Mouse (Mus musculus): ENCODE data around the gene Vmn1r117. TPM values are rescaled to one million over a fixed set of nuclear protein-coding genes. Genes with fewer than 3 reads are reported as not detected.

Vmn1r117 gene
- not detected in 2 replicates for polyA plus RNA-seq (2012; rRNA removed)

GRCm38 (mm10) chr7:20884021-20884420, at the start of gene Vmn1r117:
Gene Vmn1r117 (minus strand): TSS chr7:20884121.

GRCm38 (mm10) chr7:20912247-20912646, 28.3 kb upstream of the Vmn1r117 start, which contains the start of gene Vmn1r118:
Gene Vmn1r118 (minus strand): TSS chr7:20912347.

GRCm38 (mm10) chr7:20871956-20872355, 12.0 kb downstream of the Vmn1r117 start, which contains the start of gene Vmn1r116:
Gene Vmn1r116 (plus strand): TSS chr7:20872256.

GRCm38 (mm10) chr7:20844885-20845284, 39.0 kb downstream of the Vmn1r117 start, which contains the start of gene Vmn1r115:
Gene Vmn1r115 (minus strand): TSS chr7:20844985.

Other genes starting within 250 kb of the Vmn1r117 start
- not detected in 2 replicates for gene Vmn1r107, start 215.2 kb downstream of the Vmn1r117 start, polyA plus RNA-seq (2012; rRNA removed)
- gene Vmn1r111, start 180.9 kb downstream of the Vmn1r117 start, polyA plus RNA-seq (2012; rRNA removed): not detected in 2 replicates
- gene Gm10668, start 153.5 kb downstream of the Vmn1r117 start, polyA plus RNA-seq (2012; rRNA removed): 0.15 TPM in 1 of 2 replicates, not detected in the other
- not detected in 2 replicates for gene Vmn1r112, start 112.9 kb downstream of the Vmn1r117 start, polyA plus RNA-seq (2012; rRNA removed)
- not detected in 2 replicates for gene Vmn1r113, start 96.8 kb downstream of the Vmn1r117 start, polyA plus RNA-seq (2012; rRNA removed)
- gene Vmn1r114, start 71.9 kb downstream of the Vmn1r117 start, polyA plus RNA-seq (2012; rRNA removed): not detected in 2 replicates
- gene Vmn1r115, start 39.1 kb downstream of the Vmn1r117 start, polyA plus RNA-seq (2012; rRNA removed): not detected in 2 replicates
- not detected in 2 replicates for gene Vmn1r116, start 11.9 kb downstream of the Vmn1r117 start, polyA plus RNA-seq (2012; rRNA removed)
- gene Vmn1r118, start 28.2 kb upstream of the Vmn1r117 start, polyA plus RNA-seq (2012; rRNA removed): not detected in 2 replicates
- gene Vmn1r119, start 128.3 kb upstream of the Vmn1r117 start, polyA plus RNA-seq (2012; rRNA removed): not detected in 2 replicates
- gene Vmn1r120, start 169.7 kb upstream of the Vmn1r117 start, polyA plus RNA-seq (2012; rRNA removed): not detected in 2 replicates
- not detected in 2 replicates for gene Vmn1r121, start 214.4 kb upstream of the Vmn1r117 start, polyA plus RNA-seq (2012; rRNA removed)